Mouse (Mus musculus): ENCODE measurements at regions not wholly inside any gene's neighbourhood (a gene's known extent, or its start where the extent isn't known, plus 50 kb on each side); places are given as distances from the start of the nearest gene placed in this dataset.

- DNase-seq, result no peak
These were observed 70.7 kb upstream of the Sfswap start for GRCm38 (mm10) chr5:129430330-129430729.

GRCm38 (mm10) chr5:129449931-129450573 lies 51.0 kb upstream of the Sfswap start:
- no peak for DNase-seq
